Mouse (Mus musculus) layer of hippocampus, adult 8-10 months (tissue): Measurements from ENCODE around the gene Apoc3. TPM values are rescaled to one million over a fixed set of nuclear protein-coding genes. Genes with fewer than 3 reads are reported as not detected.

Source experiments
- DNase-seq, 2 experiments: peaks; one replicate each; pipeline ENCODE4 v3.0.0; 2022; ENCODE audit warnings: low spot score in 2 of 2
- total RNA-seq, 4 experiments: library from RNA; stranded (reverse); gene quantifications; 2 replicates each; pipeline ENCODE4 v1.2.4; 2022

Apoc3 gene
- total RNA-seq, result 1 to 10 TPM in 1 of 4 experiments, under 1 TPM in 1, not detected in 2; 0.86 to 2.0 TPM

GRCm38 (mm10) chr9:46235596-46235648 lies at the start of gene Apoc3:
Gene Apoc3 (minus strand): TSS chr9:46235636.
- DNase-seq, result no peak

DNA sequence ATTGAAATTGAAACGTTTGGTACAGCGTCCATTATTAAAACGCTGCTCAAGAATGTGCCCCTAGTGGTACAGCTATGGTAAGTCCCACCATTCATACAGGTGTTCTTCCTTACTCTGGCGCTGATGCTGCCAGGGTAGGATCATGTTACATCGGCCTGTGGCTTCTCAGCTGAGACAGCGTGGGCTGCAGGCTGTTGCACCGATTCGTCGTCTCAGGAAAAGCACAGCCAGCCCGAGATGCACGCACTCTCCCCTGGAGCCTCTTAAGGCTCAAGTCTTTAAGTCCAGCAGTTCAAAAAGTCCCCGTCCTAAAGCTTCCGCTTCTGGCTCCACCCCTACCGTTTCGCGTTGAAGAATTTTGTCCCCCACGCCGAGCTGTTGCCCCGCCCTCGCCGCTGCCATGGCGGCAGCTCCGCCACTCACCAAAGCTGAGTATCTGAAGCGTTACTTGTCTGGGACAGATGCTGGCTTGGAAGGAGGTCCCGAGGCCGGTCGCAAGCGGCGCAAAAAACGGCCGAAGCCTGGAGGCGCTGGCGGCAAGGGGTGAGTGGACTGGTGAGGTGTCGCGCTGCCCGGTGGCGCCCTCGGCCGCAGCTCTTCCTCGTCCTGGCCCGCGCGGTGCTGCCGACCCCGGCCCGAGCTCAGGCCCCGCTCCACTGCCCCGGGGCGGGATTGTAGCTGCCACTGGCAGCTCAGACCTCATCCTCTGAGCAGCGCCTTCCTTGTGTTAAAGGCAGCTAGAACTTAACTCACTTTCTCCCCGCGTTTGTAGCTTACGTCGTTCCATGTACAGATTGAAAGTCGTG lies 47.4 kb upstream of the Apoc3 start, which contains the start of gene Bud13:
Bud13 (plus strand) TSS at position 378 of the 806 bp plus-strand sequence.
- DNase-seq, result peak; percentile 85 to 92

DNA sequence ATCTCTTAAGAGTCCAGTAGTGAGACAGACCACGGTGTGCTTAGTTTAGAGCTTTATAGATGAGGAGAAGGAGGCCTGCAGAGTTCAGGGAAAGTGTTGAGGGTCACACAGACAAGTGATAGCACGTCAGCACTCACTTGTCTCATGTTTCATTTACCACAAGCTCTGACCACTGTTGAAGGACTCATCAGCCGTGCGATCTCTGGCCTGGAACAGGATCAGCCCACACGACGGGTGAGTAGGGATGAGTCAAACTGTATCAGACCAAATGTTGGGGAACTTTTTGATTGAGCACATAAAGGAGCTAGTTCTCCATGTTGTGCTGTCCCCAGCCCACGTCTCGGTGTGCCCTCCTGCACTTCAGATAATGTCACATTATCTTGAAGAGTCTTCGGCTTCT lies 39.1 kb upstream of the Apoc3 start:
- DNase-seq, result no peak

DNA sequence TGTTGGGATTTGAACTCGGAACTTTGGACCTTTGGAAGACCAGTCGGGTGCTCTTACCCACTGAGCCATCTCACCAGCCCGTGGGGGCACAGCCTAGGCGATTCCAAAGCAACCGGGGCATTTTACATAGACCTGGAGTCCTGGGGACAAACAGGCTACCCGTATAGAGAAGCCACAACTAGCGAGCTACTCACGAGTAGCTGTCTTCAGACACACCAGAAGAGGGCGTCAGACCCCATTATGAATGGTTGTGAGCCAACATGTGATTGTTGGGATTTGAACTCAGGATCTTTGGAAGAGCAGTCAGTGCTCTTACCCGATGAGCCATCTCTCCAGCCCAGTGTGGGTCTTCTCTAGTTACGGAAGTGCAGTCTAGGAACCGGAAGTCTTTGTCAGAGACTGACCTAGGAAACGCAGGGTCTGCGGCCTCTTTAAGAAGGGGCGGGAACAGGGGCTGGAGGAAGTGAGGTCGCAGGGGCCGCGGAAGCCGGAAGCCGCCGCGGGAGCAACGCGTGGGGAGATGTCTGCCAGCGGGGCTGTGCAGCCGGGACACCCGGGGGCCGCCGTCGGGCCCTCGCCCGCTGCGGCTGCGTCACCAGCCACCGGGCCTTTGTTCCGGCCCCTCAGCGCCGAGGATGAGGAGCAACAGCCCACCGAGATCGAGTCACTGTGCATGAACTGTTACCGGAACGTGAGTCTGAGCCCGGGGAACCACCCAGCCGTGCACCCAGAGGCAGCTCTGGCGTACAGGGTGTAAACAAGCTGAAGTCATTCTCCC lies 37.4 kb upstream of the Apoc3 start, which contains the start of gene Zpr1:
Zpr1 (plus strand) TSS at position 388 of the 778 bp plus-strand sequence.
- peak; percentile 88 to 89 for DNase-seq

DNA sequence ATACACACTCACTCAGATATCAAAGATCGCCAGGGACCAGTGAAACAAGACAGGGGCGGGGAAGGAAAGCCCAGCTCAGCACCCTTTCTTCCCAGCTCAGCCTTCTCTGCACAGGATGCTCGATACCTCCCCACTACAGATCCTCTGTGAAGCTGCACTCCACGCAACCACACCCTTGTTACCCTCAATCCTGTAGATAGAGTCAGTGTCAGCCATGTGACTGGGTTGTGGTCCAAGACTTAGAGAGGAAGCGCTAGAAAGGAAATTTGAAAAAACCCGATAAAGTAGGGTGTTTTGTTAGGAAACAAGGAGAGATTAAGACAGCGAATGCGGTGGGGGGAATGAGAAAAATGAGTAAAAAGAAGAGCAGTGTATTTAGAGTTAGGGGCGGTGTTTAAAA lies 36.6 kb upstream of the Apoc3 start:
- DNase-seq, result no peak

DNA sequence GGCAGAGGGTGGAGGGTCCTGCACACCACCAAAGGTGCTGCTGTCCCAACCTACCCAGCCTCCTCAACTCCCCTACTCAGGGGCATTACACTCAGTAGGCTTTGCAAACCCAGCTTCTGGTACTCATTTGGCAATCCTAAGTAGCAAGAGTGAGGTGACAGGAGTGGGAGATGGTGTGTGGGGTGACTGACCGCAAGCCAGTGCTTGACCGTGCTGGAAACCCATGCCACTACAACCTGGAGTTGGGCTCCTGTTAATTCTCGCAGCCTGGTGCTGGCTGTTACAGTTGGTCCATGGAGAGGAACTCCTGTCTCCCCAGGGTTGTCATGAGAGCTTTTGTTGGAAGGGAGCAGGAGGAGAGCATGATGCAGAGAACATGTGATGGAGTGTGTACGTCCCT lies 35.3 kb upstream of the Apoc3 start:
- DNase-seq, result no peak

- no peak for DNase-seq
Observed at GRCm38 (mm10) chr9:46269125-46269524, 33.7 kb upstream of the Apoc3 start.

DNA sequence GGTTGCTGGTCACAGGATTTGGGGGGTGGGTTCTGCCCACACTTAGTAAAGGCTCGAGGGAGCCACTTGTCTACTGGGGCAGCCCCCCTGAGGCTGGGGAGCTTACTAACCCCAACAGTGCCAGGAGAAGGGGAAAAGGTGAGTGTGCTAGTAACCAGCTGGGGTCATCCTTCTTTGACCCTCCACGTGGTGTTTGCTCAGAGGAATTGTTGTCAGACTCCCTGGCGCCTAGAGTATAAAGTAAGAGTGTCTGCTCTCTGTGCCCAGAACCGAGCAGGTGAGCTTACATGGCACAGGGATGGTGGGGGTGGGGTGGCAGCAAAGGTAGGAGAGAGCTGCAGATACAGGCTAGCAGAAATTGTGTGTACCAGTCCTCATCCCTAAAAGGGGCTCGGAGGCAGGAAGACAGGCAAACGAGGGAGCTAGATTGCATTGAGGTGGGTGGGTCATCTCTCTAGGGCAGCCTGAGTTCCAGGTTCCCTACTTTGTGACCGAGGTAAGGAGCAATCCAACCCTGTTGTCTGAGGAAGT lies 33.0 kb upstream of the Apoc3 start, which contains the start of gene Apoa5:
Apoa5 (plus strand) TSS at position 291 of the 531 bp plus-strand sequence.
- DNase-seq, result no peak

GRCm38 (mm10) chr9:46261131-46261530 lies 25.7 kb upstream of the Apoc3 start:
- no peak for DNase-seq

GRCm38 (mm10) chr9:46259111-46259510 lies 23.7 kb upstream of the Apoc3 start:
- no peak for DNase-seq

DNA sequence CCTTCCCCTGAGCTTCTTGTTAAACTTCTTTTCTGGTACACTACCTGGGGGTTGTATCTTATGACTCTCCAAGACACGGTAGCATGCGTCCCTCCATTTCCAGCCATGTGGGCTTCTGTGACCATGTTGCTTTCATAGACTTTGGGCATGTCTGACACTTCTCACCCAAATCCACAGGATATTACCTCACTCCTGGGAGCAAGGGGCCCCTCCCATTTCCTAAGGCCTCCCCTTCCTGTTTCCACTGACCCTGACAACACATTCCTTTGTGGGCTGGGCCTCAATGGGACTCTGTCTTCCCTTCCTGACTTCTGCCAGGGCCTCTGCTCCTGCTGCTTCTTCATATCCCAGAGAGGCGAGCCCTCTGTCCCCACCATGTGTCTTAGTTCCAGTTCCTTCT lies 22.1 kb upstream of the Apoc3 start:
- no peak for DNase-seq

DNA sequence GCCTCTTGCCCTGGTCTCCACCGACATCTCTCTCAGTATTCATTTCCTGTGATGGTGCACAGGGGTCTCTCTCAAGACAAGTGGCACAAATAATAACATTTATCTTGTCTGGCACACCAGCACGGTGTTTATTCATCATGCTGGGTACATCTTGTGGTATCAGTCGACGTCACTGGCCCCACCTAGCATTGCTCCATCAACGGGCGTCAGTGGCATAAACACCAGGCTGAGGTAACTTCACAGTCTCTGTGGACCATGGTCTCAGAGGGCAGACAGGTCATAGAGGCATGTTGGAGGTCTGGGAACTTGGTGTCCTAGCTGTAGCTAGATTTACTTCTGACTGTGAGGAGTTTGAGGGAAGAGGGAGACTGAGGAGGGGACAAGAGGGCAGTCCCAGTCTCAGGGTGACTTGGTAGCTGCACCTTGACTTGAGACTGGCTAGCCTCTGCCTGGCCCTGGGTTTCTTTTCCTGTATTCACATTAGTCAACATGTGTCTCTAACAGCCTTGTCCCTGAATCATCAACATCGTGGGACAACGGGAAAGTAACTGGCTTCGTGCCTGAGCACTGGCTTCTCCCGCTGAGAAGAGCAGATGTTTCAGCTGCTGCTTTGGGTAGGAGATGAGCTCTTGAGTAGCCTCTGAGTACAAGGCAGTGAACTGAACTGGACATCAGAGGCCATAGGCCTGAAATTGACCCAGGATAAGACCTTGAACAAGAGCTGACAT lies 21.4 kb upstream of the Apoc3 start:
- DNase-seq, result no peak

GRCm38 (mm10) chr9:46256177-46256576 lies 20.7 kb upstream of the Apoc3 start:
- DNase-seq, result no peak

- DNase-seq, result peak in 1 of 2 experiments; percentile 75
Observed at GRCm38 (mm10) chr9:46246752-46247324, 11.4 kb upstream of the Apoc3 start.

GRCm38 (mm10) chr9:46243584-46243983 lies 8.1 kb upstream of the Apoc3 start:
- no peak for DNase-seq

- no peak for DNase-seq
Observed at GRCm38 (mm10) chr9:46243122-46243521, 7.7 kb upstream of the Apoc3 start.

- no peak for DNase-seq
Observed at GRCm38 (mm10) chr9:46241818-46242217, 6.4 kb upstream of the Apoc3 start.

GRCm38 (mm10) chr9:46240526-46241153 lies 5.2 kb upstream of the Apoc3 start, which contains the start of gene Apoa4:
Gene Apoa4 (plus strand): TSS chr9:46240696.
- no peak for DNase-seq

- DNase-seq, result no peak
Observed at GRCm38 (mm10) chr9:46238850-46239249, 3.4 kb upstream of the Apoc3 start.

DNA sequence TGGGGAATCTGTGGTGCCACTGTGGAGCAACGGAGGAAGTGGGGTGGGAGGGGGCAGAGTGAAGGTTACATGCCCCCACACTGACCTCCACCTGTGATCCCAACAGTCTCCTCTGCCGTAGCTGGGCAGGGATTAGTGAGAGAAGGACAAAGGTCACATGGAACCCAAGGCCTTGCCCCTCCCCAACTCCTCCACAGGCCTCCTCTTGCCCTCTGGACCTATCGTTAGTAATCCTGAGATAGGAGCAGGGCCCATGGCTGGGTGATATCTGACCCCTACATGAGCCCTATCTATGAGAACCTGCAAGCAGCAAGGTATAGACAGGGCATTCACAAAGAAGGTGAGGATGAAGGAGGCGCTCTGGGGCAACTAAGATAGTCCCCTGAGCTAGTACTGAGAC lies 213 bp upstream of the Apoc3 start:
- no peak for DNase-seq

DNA sequence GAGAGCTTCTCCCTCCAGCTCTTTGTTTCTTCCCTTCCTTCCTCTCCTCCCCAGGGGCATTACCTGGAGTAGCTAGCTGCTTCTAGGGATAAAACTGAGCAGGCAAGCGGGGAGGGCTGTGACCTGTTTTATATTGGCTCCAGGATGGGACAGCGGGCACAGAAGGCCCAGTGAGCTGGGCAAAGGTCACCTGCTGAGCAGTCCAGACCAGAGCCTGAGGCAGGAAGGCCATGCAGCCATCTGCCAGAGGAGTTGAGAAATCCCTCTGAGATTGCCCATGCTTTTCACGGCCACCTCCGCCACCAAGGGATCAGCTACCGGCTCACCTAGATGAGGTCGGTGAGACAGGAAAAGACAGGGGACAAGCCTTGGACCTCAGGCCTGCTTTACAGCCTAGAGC lies 240 bp downstream of the Apoc3 start:
- DNase-seq, result no peak
